Comparison of ENCODE assay signal across 23 mouse cellular contexts in the genomic region with DNA sequence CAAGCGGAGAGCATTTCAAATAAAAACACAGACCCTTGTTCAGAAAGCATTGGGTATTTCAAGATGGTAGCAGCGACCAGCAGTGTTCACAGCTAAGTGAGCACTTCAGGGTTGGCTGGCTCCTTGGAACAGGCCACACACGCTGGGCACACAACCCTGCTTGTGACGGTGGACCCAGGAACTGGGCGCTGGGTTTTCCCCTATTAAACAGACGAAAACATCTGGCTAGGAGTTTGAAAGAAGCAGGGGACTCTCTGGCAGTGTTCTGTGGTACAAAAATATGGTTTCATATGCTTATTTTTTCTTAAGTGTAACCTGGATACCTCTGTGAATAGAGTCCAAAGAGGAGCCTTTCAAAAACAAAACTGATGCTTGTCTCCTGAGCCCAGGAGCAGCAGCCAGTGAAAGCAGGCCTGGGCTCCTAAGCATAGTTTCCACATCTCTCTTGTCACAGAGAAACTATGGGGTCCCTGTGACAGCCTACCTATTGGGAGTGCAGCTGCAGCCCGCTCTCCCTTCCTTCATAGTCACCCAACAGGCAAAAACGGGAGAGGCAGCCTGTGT. TPM values are rescaled to one million over a fixed set of nuclear protein-coding genes. Genes with fewer than 3 reads are reported as not detected.
A peak's percentile ranks its signal among the peaks of the same experiment; 100 is the strongest.
DNase-seq lines count a peak whose midpoint lies in the region; ATAC-seq and TF ChIP-seq lines count a peak whose summit lies in the region.
"Had no signal": no experiment of that assay in that cellular context is flagged by ENCODE, and none has a peak within 500 bp of the region (broad histone marks: within the 10 kb centered on the region; RNA-seq: fewer than 3 reads in every experiment).

No protein-coding gene starts in this region.

- peak; percentile 14; the same call in 1 of the 2 replicates for TF ChIP-seq POLR2A in CH12.LX (IDR thresholded peaks at IDR 0.05; ENCODE audit: low read depth, low read length)

- no peaks in the 10 kb centered on the region for H3K36me3 ChIP-seq in midbrain, embryonic 11.5 days (ENCODE audit: control insufficient read depth, insufficient read depth, low read length)
- H3K36me3 ChIP-seq in midbrain, embryonic 10.5 days: no peaks in the 10 kb centered on the region
- H3K36me3 ChIP-seq in CH12.LX (replicated peaks in 1 of 2; ENCODE audit: control insufficient read depth in 1 of 2, insufficient read depth in 1 of 2, low read length in 1 of 2): no peaks in the 10 kb centered on the region
- no peaks in the 10 kb centered on the region for H3K36me3 ChIP-seq in intestine, embryonic 16.5 days (ENCODE audit: control insufficient read depth, insufficient read depth, low read length)
- H3K36me3 ChIP-seq in hindbrain, embryonic 11.5 days (ENCODE audit: control insufficient read depth, insufficient read depth, low read length): no peaks in the 10 kb centered on the region
- H3K36me3 ChIP-seq: G1E had no signal

- DNase-seq in midbrain, embryonic 11.5 days (ENCODE audit: low spot score, missing footprints): peak; percentile 45
- DNase-seq in midbrain, embryonic 10.5 days (ENCODE audit: low spot score): no peak
- DNase-seq in A20 (ENCODE audit: low read depth, low spot score) (peak; percentile 71), CH12.LX (ENCODE audit: extremely low read depth) (peak; percentile 93)
- no peak for DNase-seq in hindbrain, embryonic 11.5 days (ENCODE audit: low spot score)
- no peak for DNase-seq in heart, postnatal 10 days
- DNase-seq: adrenal gland, adult 2 months; adrenal gland, adult 8-10 months; adrenal gland, postnatal 10 days; adrenal gland, postnatal 14 days; adrenal gland, postnatal 25 days; adrenal gland, postnatal 36 days; B cell, adult 2 months; cerebellum, adult 11 months; cerebellum, adult 11-12 months; cerebellum, adult 18-20 months; cerebellum, adult 2 months had no signal

- H3K27me3 ChIP-seq in midbrain, embryonic 11.5 days (ENCODE audit: control insufficient read depth, insufficient read depth, low read length): no peaks in the 10 kb centered on the region
- H3K27me3 ChIP-seq in midbrain, embryonic 10.5 days (ENCODE audit: low read depth, poor library complexity, severe bottlenecking): no peaks in the 10 kb centered on the region
- H3K27me3 ChIP-seq in CH12.LX (replicated peaks): no peaks in the 10 kb centered on the region
- no peaks in the 10 kb centered on the region for H3K27me3 ChIP-seq in intestine, embryonic 16.5 days (replicated peaks; ENCODE audit: control insufficient read depth, insufficient read depth, low read length)
- no peaks in the 10 kb centered on the region for H3K27me3 ChIP-seq in hindbrain, embryonic 11.5 days (ENCODE audit: control insufficient read depth, insufficient read depth, low read length)
- H3K27me3 ChIP-seq: Patski had no signal

- TF ChIP-seq CTCF in CH12.LX (conservative IDR thresholded peaks at IDR 0.05 in 1 of 2, IDR thresholded peaks at IDR 0.05 in 1 of 2; ENCODE audit: low read depth in 2 of 2, low read length in 2 of 2): no peak

- intact Hi-C loops in heart, postnatal 10 days (cut with DNase I): no loop called here

- no peak overlapping the region for H3K9ac ChIP-seq in midbrain, embryonic 11.5 days (ENCODE audit: low read length)
- peak overlapping the region; percentile 47 for H3K9ac ChIP-seq in CH12.LX (ENCODE audit: insufficient read depth, low read depth)
- H3K9ac ChIP-seq in intestine, embryonic 16.5 days (ENCODE audit: low read depth, low read length): no peak overlapping the region
- no peak overlapping the region for H3K9ac ChIP-seq in hindbrain, embryonic 11.5 days (ENCODE audit: low read depth, low read length)

- TF ChIP-seq RAD21 in CH12.LX (IDR thresholded peaks at IDR 0.05; ENCODE audit: low read depth, low read length): no peak; the same call in 1 of the 2 replicates

- no peak overlapping the region for H3K27ac ChIP-seq in midbrain, embryonic 11.5 days (ENCODE audit: low read depth, low read length)
- H3K27ac ChIP-seq in midbrain, embryonic 10.5 days (replicated peaks): no peak overlapping the region
- H3K27ac ChIP-seq in CH12.LX (ENCODE audit: insufficient read depth, low read depth): peak overlapping the region; percentile 94
- H3K27ac ChIP-seq in intestine, embryonic 16.5 days (ENCODE audit: low read length): no peak overlapping the region
- H3K27ac ChIP-seq in hindbrain, embryonic 11.5 days (ENCODE audit: low read depth, low read length): no peak overlapping the region

- dilution Hi-C loops in CH12.LX (cut with MboI; ENCODE audit: extremely low pct_ligation_motif_present, extremely low pct_unique_long_range_greater_than_20kb, low sequenced_read_pairs): no loop called here

- no peaks in the 10 kb centered on the region for H3K79me2 ChIP-seq in CH12.LX (replicated peaks; ENCODE audit: control insufficient read depth, extremely low read depth, insufficient read depth, poor library complexity, severe bottlenecking)

- no peak for ATAC-seq in midbrain, embryonic 11.5 days (ENCODE audit: low FRiP score)
- ATAC-seq in erythroid progenitor cell, adult 5-6 weeks (replicated peaks; ENCODE audit: low FRiP score, poor library complexity, severe bottlenecking): 0 out of 2 replicates have a peak, but pooled peaks have one; percentile 39
- ATAC-seq in intestine, embryonic 16.5 days: no peak
- ATAC-seq in hindbrain, embryonic 11.5 days (ENCODE audit: low FRiP score): no peak
- ATAC-seq: activated CD4-positive, CD25-positive, alpha-beta regulatory T cell, adult 4 months; CD4-positive, CD25-positive, alpha-beta regulatory T cell, adult 4 months; Patski had no signal

- H3K9me3 ChIP-seq in midbrain, embryonic 11.5 days (ENCODE audit: control insufficient read depth, low read length): no peaks in the 10 kb centered on the region
- H3K9me3 ChIP-seq in midbrain, embryonic 10.5 days (replicated peaks): no peaks in the 10 kb centered on the region
- no peaks in the 10 kb centered on the region for H3K9me3 ChIP-seq in CH12.LX (replicated peaks; ENCODE audit: low read length)
- H3K9me3 ChIP-seq in intestine, embryonic 16.5 days (ENCODE audit: control insufficient read depth, low read length): no peaks in the 10 kb centered on the region
- no peaks in the 10 kb centered on the region for H3K9me3 ChIP-seq in hindbrain, embryonic 11.5 days (ENCODE audit: control insufficient read depth, low read length)
- H3K9me3 ChIP-seq: G1E had no signal

- no peak overlapping the region for H3K4me3 ChIP-seq in midbrain, embryonic 11.5 days (ENCODE audit: low read depth, low read length)
- no peak overlapping the region for H3K4me3 ChIP-seq in midbrain, embryonic 10.5 days
- H3K4me3 ChIP-seq in CH12.LX (replicated peaks in 1 of 3; ENCODE audit: low read depth in 2 of 3, low read length in 2 of 3, poor library complexity in 1 of 3): no peak overlapping the region
- no peak overlapping the region for H3K4me3 ChIP-seq in intestine, embryonic 16.5 days (ENCODE audit: low read length)
- no peak overlapping the region for H3K4me3 ChIP-seq in hindbrain, embryonic 11.5 days (ENCODE audit: low read depth, low read length)

- TF ChIP-seq EP300 in CH12.LX (IDR thresholded peaks at IDR 0.05; ENCODE audit: low read length): peak; percentile 94

- no peak overlapping the region for H3K4me2 ChIP-seq in midbrain, embryonic 11.5 days
- H3K4me2 ChIP-seq in CH12.LX (ENCODE audit: insufficient read depth, low read depth, poor library complexity, severe bottlenecking): peak overlapping the region; percentile 35
- H3K4me2 ChIP-seq in intestine, embryonic 16.5 days (ENCODE audit: low read depth, low read length): no peak overlapping the region
- no peak overlapping the region for H3K4me2 ChIP-seq in hindbrain, embryonic 11.5 days (replicated peaks; ENCODE audit: low read depth, low read length)

- in situ Hi-C loops in CH12.LX (cut with MboI; ENCODE audit: low pct_ligation_motif_present, low pct_unique_long_range_greater_than_20kb, low sequenced_read_pairs): no loop called here

- H3K4me1 ChIP-seq in midbrain, embryonic 11.5 days (ENCODE audit: control insufficient read depth, insufficient read depth, low read length): no peaks in the 10 kb centered on the region
- no peaks in the 10 kb centered on the region for H3K4me1 ChIP-seq in midbrain, embryonic 10.5 days
- peaks cover 43 to 71% of the 10 kb centered on the region in 2 experiments for H3K4me1 ChIP-seq in CH12.LX (ENCODE audit: control insufficient read depth in 1 of 2, insufficient read depth in 2 of 2)
- peaks cover 3% of the 10 kb centered on the region; the same call in 1 of the 2 replicates for H3K4me1 ChIP-seq in intestine, embryonic 16.5 days (ENCODE audit: control insufficient read depth, insufficient read depth, low read length)
- H3K4me1 ChIP-seq in hindbrain, embryonic 11.5 days (replicated peaks; ENCODE audit: control insufficient read depth, insufficient read depth, low read length): no peaks in the 10 kb centered on the region

- 75% methylated on average over 8 of the region's 8 CpGs for WGBS in midbrain, embryonic 11.5 days
- 75% methylated on average over 8 of the region's 8 CpGs for WGBS in midbrain, embryonic 10.5 days
- WGBS in intestine, embryonic 16.5 days: 82% methylated on average over 8 of the region's 8 CpGs
- WGBS in hindbrain, embryonic 11.5 days: 77% methylated on average over 8 of the region's 8 CpGs

TF ChIP-seq in CH12.LX, 34 proteins besides CTCF, POLR2A, EP300 and RAD21 (continues in another document):
- TF ChIP-seq KAT2A (IDR thresholded peaks at IDR 0.05; ENCODE audit: insufficient replicate concordance, low read length): 0 out of 2 replicates have a peak, but pooled peaks have one; percentile 43
- peak; percentile 74; the same call in 1 of the 2 replicates for TF ChIP-seq MAZ (IDR thresholded peaks at IDR 0.05; ENCODE audit: low read depth, low read length)
- no peak; the same call in 1 of the 2 replicates for TF ChIP-seq NRF1 (IDR thresholded peaks at IDR 0.05; ENCODE audit: low read depth, low read length)
- peak; percentile 87 for TF ChIP-seq MAX (IDR thresholded peaks at IDR 0.05; ENCODE audit: low read length)
- TF ChIP-seq MXI1 (IDR thresholded peaks at IDR 0.05; ENCODE audit: low read depth, low read length): peak; percentile 77
- peak; percentile 54; the same call in 1 of the 2 replicates for TF ChIP-seq POLR2AphosphoS2 (IDR thresholded peaks at IDR 0.05; ENCODE audit: low read depth, low read length)
- peak; percentile 71 for TF ChIP-seq ZNF384 (IDR thresholded peaks at IDR 0.05; ENCODE audit: low read depth, low read length)

RNA-seq across cellular contexts. Expression of a gene that starts 42.1 kb away (rescaled TPM):
- 99.8 and 102 TPM in 2 replicates for polyA plus RNA-seq in midbrain, embryonic 11.5 days (2014; fragmentation: Nextera tagmentation; extraction: Ambion mirVana)
- polyA plus RNA-seq in midbrain, embryonic 10.5 days (2016; fragmentation: Nextera tagmentation; extraction: Ambion mirVana): 119 and 136 TPM in 2 replicates
- total RNA-seq in CH12.LX (2012; rRNA removed) (46.7 and 58.6 TPM in 2 replicates), CH12.LX (2014; rRNA removed) (74.8 and 76.2 TPM in 2 replicates)
- polyA plus RNA-seq in CH12.LX (2012; ENCODE audit: insufficient read length, low read depth): 82.0 and 84.0 TPM in 2 replicates
- 44.3 and 52.8 TPM in 2 replicates for total RNA-seq in erythroid progenitor cell, adult 5-6 weeks (2015; ENCODE audit: low replicate concordance)
- 18.5 and 52.9 TPM in 2 replicates for total RNA-seq in erythroid progenitor cell, adult 5-6 weeks (2017; ENCODE audit: low replicate concordance)
- polyA plus RNA-seq in intestine, embryonic 16.5 days (2015; fragmentation: Nextera tagmentation; extraction: Ambion mirVana): 45.1 and 53.5 TPM in 2 replicates
- 87.8 and 91.2 TPM in 2 replicates for polyA plus RNA-seq in hindbrain, embryonic 11.5 days (2014; fragmentation: Nextera tagmentation; extraction: Ambion mirVana)
- 1 to 10 TPM; 7.8 to 8.1 TPM for total RNA-seq in heart, postnatal 10 days (2021)

Comparison
In these comparisons a context has a peak if more than half of its experiments do, and no peak if none do; other contexts are left out.
1. DNase-seq: peak in midbrain, embryonic 11.5 days (single experiment), A20 (single experiment) and CH12.LX (single experiment); none in midbrain, embryonic 10.5 days (single experiment), hindbrain, embryonic 11.5 days (single experiment) and heart, postnatal 10 days (0 of 2).